Mouse (Mus musculus): ENCODE data around the gene Amotl2. TPM values are rescaled to one million over a fixed set of nuclear protein-coding genes. Genes with fewer than 3 reads are reported as not detected.

The Amotl2 gene
- polyA plus RNA-seq, 1 experiment from 2014 or later: 46.9 TPM

DNA sequence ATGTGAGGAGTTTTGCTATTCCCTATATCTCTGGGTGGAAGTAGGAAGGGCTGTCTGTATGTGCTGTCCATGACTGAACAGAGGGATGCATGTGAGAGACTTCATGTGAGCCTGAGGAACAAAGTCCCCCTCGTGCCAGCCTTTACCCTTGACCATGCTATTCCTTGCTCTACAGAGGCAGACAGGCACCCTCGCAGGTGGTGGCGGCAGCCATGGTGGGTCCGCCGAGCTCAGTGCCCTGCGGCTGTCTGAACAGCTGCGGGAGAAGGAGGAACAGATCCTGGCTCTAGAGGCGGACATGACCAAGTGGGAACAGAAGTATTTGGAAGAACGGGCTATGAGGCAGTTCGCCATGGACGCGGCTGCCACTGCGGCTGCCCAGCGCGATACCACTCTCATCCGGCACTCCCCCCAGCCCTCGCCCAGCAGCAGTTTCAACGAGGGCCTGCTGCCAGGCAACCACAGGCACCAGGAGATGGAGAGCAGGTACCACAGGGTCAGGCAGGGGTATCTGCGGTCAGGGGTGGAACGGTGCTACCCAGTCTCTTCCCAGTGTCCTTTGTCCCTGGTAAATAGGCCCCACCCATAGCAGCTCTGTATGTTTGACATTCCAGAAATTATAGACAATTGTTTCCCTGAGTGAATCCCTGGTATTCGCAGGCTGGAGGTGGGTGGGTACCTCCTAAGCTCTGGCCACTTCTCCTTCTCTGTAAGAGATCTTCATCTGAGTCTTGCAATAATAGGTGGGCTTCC lies 12.8 kb downstream of the Amotl2 start:
- no peak overlapping the region for H3K4me3 ChIP-seq
- WGBS: 89% methylated on average over 21 of the region's 21 CpGs
- no peaks in the 10 kb centered on the region for H3K27me3 ChIP-seq
- H3K4me2 ChIP-seq: no peak overlapping the region
- no peak overlapping the region; the same call in 1 of the 2 replicates for H3K27ac ChIP-seq
- peaks cover 99% of the 10 kb centered on the region for H3K36me3 ChIP-seq (ENCODE audit: poor library complexity, severe bottlenecking)
- H3K4me1 ChIP-seq: peaks cover 37% of the 10 kb centered on the region
- no peaks in the 10 kb centered on the region for H3K9me3 ChIP-seq (replicated peaks)
- ATAC-seq: no peak
- no peak overlapping the region for H3K9ac ChIP-seq

DNA sequence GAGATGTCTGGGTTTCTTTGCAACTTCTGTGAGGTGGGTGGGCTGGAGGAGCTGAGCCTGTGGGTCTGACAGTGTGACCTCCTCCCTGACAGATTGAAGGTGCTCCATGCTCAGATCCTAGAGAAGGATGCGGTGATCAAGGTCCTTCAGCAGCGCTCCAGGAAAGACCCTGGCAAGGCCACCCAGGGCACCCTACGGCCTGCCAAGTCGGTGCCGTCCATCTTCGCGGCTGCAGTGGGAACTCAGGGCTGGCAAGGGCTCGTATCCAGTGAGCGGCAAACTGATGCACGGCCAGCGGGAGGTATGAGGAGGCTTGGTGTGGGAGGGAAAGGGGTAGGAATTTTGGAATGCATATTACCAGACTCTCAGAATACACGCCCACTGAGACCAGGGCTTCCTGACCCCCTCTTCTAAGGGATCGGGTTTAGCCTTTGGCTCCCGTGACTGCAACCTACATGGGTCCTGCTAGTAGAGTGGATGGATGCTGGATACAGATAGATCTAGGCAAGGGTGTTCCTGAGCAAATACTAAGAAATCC lies 13.5 kb downstream of the Amotl2 start:
- Histone ChIP-seq H3K27me3 (no peaks in the 10 kb centered on the region), H3K4me2 (no peak overlapping the region), H3K36me3 (ENCODE audit: poor library complexity, severe bottlenecking) (peaks cover 93% of the 10 kb centered on the region), H3K4me3 (no peak overlapping the region), H3K27ac (peak overlapping the region; percentile 3; the same call in 1 of the 2 replicates), H3K4me1 (peaks cover 30% of the 10 kb centered on the region), H3K9ac (no peak overlapping the region), H3K9me3 (replicated peaks) (no peaks in the 10 kb centered on the region)
- WGBS: 94% methylated on average over 14 of the region's 14 CpGs
- no peak for ATAC-seq

DNA sequence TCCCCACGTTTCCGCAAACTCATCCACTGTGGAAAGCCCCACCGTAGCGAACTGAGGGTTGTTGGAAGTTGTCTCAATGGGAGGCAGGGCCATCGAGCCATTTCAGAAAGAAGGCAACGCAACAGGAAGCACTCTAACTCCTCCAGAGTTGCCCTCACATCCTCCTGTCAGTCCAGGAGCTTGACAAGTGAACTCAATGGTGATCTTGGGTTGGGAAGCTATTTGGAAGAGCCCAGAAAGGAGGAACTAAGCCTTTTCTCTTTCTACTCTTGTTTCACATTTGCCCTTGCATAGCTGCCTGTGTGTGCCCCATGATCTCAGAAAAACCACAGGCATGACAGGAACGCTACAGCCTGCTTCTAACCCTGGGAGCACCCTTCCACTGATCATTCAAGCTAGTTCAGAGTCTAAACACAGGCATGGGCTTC lies 14.6 kb downstream of the Amotl2 start:
- Histone ChIP-seq H3K4me1 (peaks cover 19% of the 10 kb centered on the region), H3K4me3 (no peak overlapping the region), H3K9me3 (replicated peaks) (no peaks in the 10 kb centered on the region), H3K4me2 (no peak overlapping the region), H3K36me3 (ENCODE audit: poor library complexity, severe bottlenecking) (peaks cover 82% of the 10 kb centered on the region), H3K27ac (no peak overlapping the region), H3K27me3 (no peaks in the 10 kb centered on the region), H3K9ac (no peak overlapping the region)
- 85% methylated on average over 7 of the region's 7 CpGs for whole genome bisulfite sequencing
- no peak for ATAC-seq

GRCm38 (mm10) chr9:102731574-102732175 lies 15.2 kb downstream of the Amotl2 start:
- Histone ChIP-seq H3K27ac (no peak overlapping the region), H3K9me3 (replicated peaks) (no peaks in the 10 kb centered on the region), H3K4me3 (no peak overlapping the region), H3K4me1 (peaks cover 13% of the 10 kb centered on the region), H3K9ac (no peak overlapping the region), H3K4me2 (no peak overlapping the region), H3K36me3 (ENCODE audit: poor library complexity, severe bottlenecking) (peaks cover 76% of the 10 kb centered on the region), H3K27me3 (no peaks in the 10 kb centered on the region)
- 86% methylated on average over 10 of the region's 10 CpGs for WGBS
- no peak for ATAC-seq

DNA sequence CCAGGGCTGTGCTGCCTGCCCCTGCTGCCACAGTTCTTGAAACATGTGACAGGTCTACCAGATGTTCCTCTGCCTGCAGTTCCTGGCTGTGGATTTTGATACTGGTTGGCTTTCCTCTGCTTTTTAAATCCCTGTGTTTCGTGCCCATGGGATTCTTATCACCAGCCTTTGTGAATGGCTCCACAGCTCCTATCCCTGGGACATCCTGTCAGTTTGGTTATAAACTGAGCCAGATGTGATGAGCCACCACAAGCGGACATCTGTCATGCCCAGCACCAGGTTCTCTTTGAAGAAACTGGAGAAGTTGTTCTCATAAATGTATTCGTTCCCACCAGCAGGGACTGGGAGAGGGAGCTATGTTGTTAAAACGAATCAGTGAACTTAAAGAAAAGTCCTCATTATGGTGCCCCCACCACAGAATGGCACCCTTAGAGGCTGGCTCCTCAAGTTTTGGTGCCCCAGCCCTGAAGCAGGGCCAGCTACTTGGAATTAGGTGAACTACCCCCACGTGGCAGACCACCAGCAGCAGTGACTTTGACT lies 15.9 kb downstream of the Amotl2 start:
- Histone ChIP-seq H3K36me3 (ENCODE audit: poor library complexity, severe bottlenecking) (peaks cover 69% of the 10 kb centered on the region), H3K4me3 (no peak overlapping the region), H3K27ac (0 out of 2 replicates have a peak overlapping the region, but pooled peaks have one; percentile 37), H3K27me3 (no peaks in the 10 kb centered on the region), H3K9me3 (replicated peaks) (no peaks in the 10 kb centered on the region), H3K9ac (no peak overlapping the region), H3K4me2 (no peak overlapping the region), H3K4me1 (peaks cover 9% of the 10 kb centered on the region)
- ATAC-seq: no peak
- 81% methylated on average over 5 of the region's 5 CpGs for WGBS

DNA sequence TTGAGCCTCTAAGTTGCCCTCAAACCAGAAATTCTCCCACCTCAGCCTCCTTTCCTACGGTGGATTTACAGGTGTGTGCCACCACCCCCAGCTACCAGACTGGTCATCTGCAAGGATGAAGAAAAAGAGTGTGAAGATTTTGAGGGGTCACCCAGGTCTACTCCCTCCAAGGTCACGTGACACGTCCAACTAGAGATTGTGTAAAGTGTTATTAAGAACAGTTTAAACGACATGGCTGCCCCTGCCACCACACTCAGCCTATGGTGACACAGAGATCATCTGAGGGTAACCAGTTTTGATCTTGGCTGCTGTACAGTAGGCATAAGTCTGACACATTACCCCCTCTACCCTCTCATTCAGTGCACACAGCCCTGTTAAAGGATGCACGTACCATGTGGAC lies 17.0 kb downstream of the Amotl2 start:
- H3K9ac ChIP-seq: no peak overlapping the region
- no peaks in the 10 kb centered on the region for H3K27me3 ChIP-seq
- no peak overlapping the region for H3K4me3 ChIP-seq
- H3K9me3 ChIP-seq (replicated peaks): no peaks in the 10 kb centered on the region
- no peak for ATAC-seq
- H3K4me2 ChIP-seq: no peak overlapping the region
- 92% methylated on average over 5 of the region's 5 CpGs for WGBS
- H3K27ac ChIP-seq: no peak overlapping the region
- peaks cover 58% of the 10 kb centered on the region for H3K36me3 ChIP-seq (ENCODE audit: poor library complexity, severe bottlenecking)
- H3K4me1 ChIP-seq: peaks cover 9% of the 10 kb centered on the region

GRCm38 (mm10) chr9:102733999-102734738 lies 17.7 kb downstream of the Amotl2 start:
- no peak for ATAC-seq
- Histone ChIP-seq H3K4me1 (peaks cover 9% of the 10 kb centered on the region), H3K4me2 (no peak overlapping the region), H3K9me3 (replicated peaks) (no peaks in the 10 kb centered on the region), H3K27ac (no peak overlapping the region), H3K27me3 (no peaks in the 10 kb centered on the region), H3K36me3 (ENCODE audit: poor library complexity, severe bottlenecking) (peaks cover 51% of the 10 kb centered on the region), H3K4me3 (no peak overlapping the region), H3K9ac (no peak overlapping the region)
- 86% methylated on average over 9 of the region's 9 CpGs for WGBS

DNA sequence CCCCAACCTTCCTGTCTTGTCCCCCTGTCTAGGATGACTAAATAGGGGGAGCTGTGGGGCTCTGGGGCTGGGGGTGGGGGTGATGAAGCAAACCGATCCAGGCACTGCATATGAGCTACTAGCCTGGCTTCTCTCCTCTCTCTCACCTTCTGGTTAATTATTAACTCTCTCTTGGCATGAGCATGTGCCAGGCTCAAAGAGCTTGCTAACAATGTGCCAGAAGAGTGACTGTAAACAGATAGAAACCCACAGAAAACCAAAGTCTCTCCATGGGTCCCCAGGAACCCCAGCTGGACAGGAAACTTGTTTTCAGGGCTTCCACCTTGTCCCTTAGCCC lies 18.2 kb downstream of the Amotl2 start:
- peaks cover 46% of the 10 kb centered on the region for H3K36me3 ChIP-seq (ENCODE audit: poor library complexity, severe bottlenecking)
- H3K9ac ChIP-seq: no peak overlapping the region
- no peaks in the 10 kb centered on the region for H3K9me3 ChIP-seq (replicated peaks)
- WGBS: 50% methylated on average over 1 of the region's 1 CpGs
- H3K4me1 ChIP-seq: peaks cover 9% of the 10 kb centered on the region
- no peak overlapping the region for H3K4me3 ChIP-seq
- no peak for ATAC-seq
- no peak overlapping the region for H3K4me2 ChIP-seq
- no peak overlapping the region for H3K27ac ChIP-seq
- no peaks in the 10 kb centered on the region for H3K27me3 ChIP-seq

DNA sequence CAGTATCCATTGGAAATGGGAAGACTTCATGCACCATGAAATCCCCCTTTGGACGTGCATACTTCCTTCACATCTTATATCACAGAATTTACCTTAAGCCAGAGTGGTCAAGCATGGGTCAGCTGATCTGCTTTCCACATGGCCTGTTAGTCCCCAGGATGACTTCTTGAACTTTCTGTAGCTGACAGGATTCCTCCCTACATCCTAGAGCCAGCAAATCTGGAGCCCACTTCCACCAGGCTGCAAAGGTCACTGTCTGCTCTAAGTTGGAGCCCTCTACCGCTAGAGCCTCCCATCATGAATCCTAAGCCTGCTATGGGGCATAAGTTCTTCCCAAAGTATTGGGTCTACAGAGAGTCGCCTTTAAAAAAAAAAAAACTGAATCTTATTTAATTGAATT lies 18.8 kb downstream of the Amotl2 start:
- 89% methylated on average over 3 of the region's 3 CpGs for WGBS

DNA sequence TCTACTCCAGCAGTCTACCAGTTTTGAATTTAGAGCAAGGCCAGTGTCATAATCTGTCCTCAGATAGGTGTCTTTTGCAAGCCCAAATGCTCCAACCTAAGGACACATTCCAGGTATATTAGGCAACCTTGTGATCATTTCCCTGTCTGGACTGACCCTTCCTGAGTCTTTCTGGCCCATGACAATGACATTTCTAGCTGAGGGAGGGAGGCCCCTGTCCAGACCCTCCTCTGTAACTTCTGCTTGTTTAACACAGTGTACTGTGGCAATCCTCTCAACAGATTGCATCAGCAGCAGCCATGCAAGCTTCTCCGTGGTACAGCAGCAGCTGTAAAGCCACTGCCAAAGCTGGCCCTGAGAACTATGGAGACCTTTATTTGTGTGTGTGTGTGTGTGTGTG lies 19.5 kb downstream of the Amotl2 start:
- no peak for ATAC-seq
- Histone ChIP-seq H3K36me3 (ENCODE audit: poor library complexity, severe bottlenecking) (peaks cover 33% of the 10 kb centered on the region), H3K27me3 (no peaks in the 10 kb centered on the region), H3K4me1 (peaks cover 9% of the 10 kb centered on the region), H3K9me3 (replicated peaks) (no peaks in the 10 kb centered on the region), H3K4me3 (no peak overlapping the region), H3K9ac (no peak overlapping the region), H3K4me2 (no peak overlapping the region), H3K27ac (no peak overlapping the region)
- 74% methylated on average over 1 of the region's 1 CpGs for WGBS

More for the DNA sequence above, 18.8 kb downstream of the Amotl2 start:
- Histone ChIP-seq H3K9me3 (replicated peaks) (no peaks in the 10 kb centered on the region), H3K9ac (no peak overlapping the region), H3K4me3 (no peak overlapping the region), H3K27ac (no peak overlapping the region), H3K4me2 (no peak overlapping the region), H3K36me3 (ENCODE audit: poor library complexity, severe bottlenecking) (peaks cover 40% of the 10 kb centered on the region), H3K27me3 (no peaks in the 10 kb centered on the region), H3K4me1 (peaks cover 9% of the 10 kb centered on the region)
- ATAC-seq: no peak

GRCm38 (mm10) chr9:102737405-102737804 lies 20.9 kb downstream of the Amotl2 start:
- Histone ChIP-seq H3K4me3 (no peak overlapping the region), H3K27ac (no peak overlapping the region), H3K9ac (no peak overlapping the region), H3K27me3 (no peaks in the 10 kb centered on the region), H3K36me3 (ENCODE audit: poor library complexity, severe bottlenecking) (peaks cover 19% of the 10 kb centered on the region), H3K4me2 (no peak overlapping the region), H3K4me1 (no peaks in the 10 kb centered on the region), H3K9me3 (replicated peaks) (no peaks in the 10 kb centered on the region)
- ATAC-seq: no peak
- 45% methylated on average over 1 of the region's 1 CpGs for WGBS

DNA sequence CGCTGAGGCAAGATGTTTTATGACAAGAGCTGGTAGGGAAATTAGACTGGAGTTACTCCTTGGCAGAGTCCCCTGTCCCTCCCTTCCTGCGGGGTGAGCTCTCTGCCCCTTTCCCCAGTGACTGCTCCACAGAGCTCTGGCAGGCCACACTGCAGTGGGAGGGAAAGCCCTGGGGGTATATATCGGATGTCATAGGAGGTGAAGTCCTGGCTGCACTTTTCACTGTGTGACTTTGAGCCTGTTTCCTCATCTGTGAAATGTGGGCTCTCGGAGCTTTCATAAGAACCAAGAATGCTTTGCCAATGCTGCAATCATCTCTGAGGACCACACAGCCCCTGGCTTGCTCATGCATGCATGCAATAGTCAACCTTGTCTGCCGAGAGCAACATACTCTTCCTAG lies 30.3 kb downstream of the Amotl2 start:
- H3K36me3 ChIP-seq (ENCODE audit: poor library complexity, severe bottlenecking): no peaks in the 10 kb centered on the region
- no peak overlapping the region for H3K4me2 ChIP-seq
- WGBS: 80% methylated on average over 5 of the region's 5 CpGs
- H3K4me1 ChIP-seq: no peaks in the 10 kb centered on the region
- H3K27me3 ChIP-seq: no peaks in the 10 kb centered on the region
- H3K9me3 ChIP-seq (replicated peaks): no peaks in the 10 kb centered on the region
- H3K4me3 ChIP-seq: no peak overlapping the region
- no peak overlapping the region for H3K9ac ChIP-seq
- ATAC-seq: no peak
- no peak overlapping the region for H3K27ac ChIP-seq
